Mouse (Mus musculus) neural tube, embryonic 15.5 days (tissue): ENCODE results near the gene Gm11239. TPM values are rescaled to one million over a fixed set of nuclear protein-coding genes. Genes with fewer than 3 reads are reported as not detected.
"Not testable (repeated sequence)": the region's sequence is repeated elsewhere in the genome, so short reads cannot be mapped to it uniquely, and the experiment has no call there.

Experiments used
- ATAC-seq: fragments of 200-750 bp; cut with Nextera tagmentation; 2 replicates; pipeline ENCODE4 v1.8.0; 2017; ENCODE audit warnings: mild to moderate bottlenecking, moderate TSS enrichment, moderate library complexity; ENCODE audit not compliant: low FRiP score
- H3K27ac ChIP-seq: fragments of 300-500 bp; sonication (generic); replicated peaks from 2 replicates; pipeline ENCODE4 v1.5.1; 2015; ENCODE audit warnings: mild to moderate bottlenecking, inconsistent platforms
- H3K27me3 ChIP-seq: fragments of 300-500 bp; sonication (generic); replicated peaks from 2 replicates; pipeline ENCODE4 v1.6.1; 2015; ENCODE audit warnings: inconsistent platforms
- H3K36me3 ChIP-seq: fragments of 300-500 bp; sonication (generic); 2 replicates; pipeline ENCODE4 v1.6.1; 2015; ENCODE audit warnings: inconsistent platforms
- H3K4me1 ChIP-seq: fragments of 300-500 bp; sonication (generic); 2 replicates; pipeline ENCODE4 v1.6.1; 2015; ENCODE audit warnings: inconsistent platforms
- H3K4me2 ChIP-seq: fragments of 300-500 bp; sonication (generic); 2 replicates; pipeline ENCODE4 v1.6.1; 2015; ENCODE audit warnings: inconsistent platforms, mild to moderate bottlenecking, moderate library complexity
- H3K4me3 ChIP-seq: fragments of 300-500 bp; sonication (generic); replicated peaks from 2 replicates; pipeline ENCODE4 v1.5.1; 2015; ENCODE audit warnings: mild to moderate bottlenecking, inconsistent platforms
- H3K9ac ChIP-seq: fragments of 300-500 bp; sonication (generic); replicated peaks from 2 replicates; pipeline ENCODE4 v1.6.1; 2015; ENCODE audit warnings: mild to moderate bottlenecking, inconsistent platforms
- H3K9me3 ChIP-seq: fragments of 300-500 bp; sonication (generic); replicated peaks from 2 replicates; pipeline ENCODE4 v1.6.1; 2016; ENCODE audit warnings: inconsistent platforms
- WGBS: fragments of 180-500 bp; shearing (Covaris S2); methylation state at CpG from one replicate; pipeline ENCODE4 v1.1.7; 2015; ENCODE audit warnings: mixed read lengths; 5-methylcytosine and 5-hydroxymethylcytosine counted together
- polyA plus RNA-seq: library from polyadenylated mRNA; unstranded; fragments of >200 nt; fragmentation: Nextera tagmentation; extraction: Ambion mirVana; gene quantifications from 2 replicates; pipeline ENCODE4 v1.2.1, GENCODE M21; 2015

Gm11239 gene
- polyA plus RNA-seq = not detected in 2 replicates

- H3K9me3 ChIP-seq, ATAC-seq, H3K4me3 ChIP-seq, H3K27ac ChIP-seq, H3K9ac ChIP-seq, H3K4me1 ChIP-seq, H3K27me3 ChIP-seq, H3K36me3 ChIP-seq, H3K4me2 ChIP-seq: not testable (repeated sequence)
- WGBS = no CpG with 5 or more reads among the region's 4 CpGs
Observed at GRCm38 (mm10) chr4:73668054-73668453, at the start of gene Gm11239. TSS of gene Gm11239 (plus strand) at chr4:73668354.

- no CpG with 5 or more reads among the region's 3 CpGs for WGBS
- not testable (repeated sequence) for H3K9me3 ChIP-seq, H3K4me2 ChIP-seq, H3K4me1 ChIP-seq, H3K27ac ChIP-seq, H3K4me3 ChIP-seq, H3K9ac ChIP-seq, H3K27me3 ChIP-seq, H3K36me3 ChIP-seq, ATAC-seq
Observed at GRCm38 (mm10) chr4:73622684-73623083, 45.5 kb upstream of the Gm11239 start, which contains the start of gene Gm11237. TSS of gene Gm11237 (plus strand) at chr4:73622984.

GRCm38 (mm10) chr4:73637821-73638220 is 30.3 kb upstream of the Gm11239 start, which contains the start of gene Gm11236:
TSS of gene Gm11236 (plus strand) at chr4:73638121.
- not testable (repeated sequence) for H3K27me3 ChIP-seq, H3K9ac ChIP-seq, H3K4me3 ChIP-seq, ATAC-seq, H3K27ac ChIP-seq, H3K4me1 ChIP-seq, H3K9me3 ChIP-seq, H3K36me3 ChIP-seq, H3K4me2 ChIP-seq
- WGBS = no CpG with 5 or more reads among the region's 4 CpGs

- H3K27ac ChIP-seq, H3K4me1 ChIP-seq, ATAC-seq, H3K27me3 ChIP-seq, H3K9ac ChIP-seq, H3K4me2 ChIP-seq, H3K4me3 ChIP-seq, H3K9me3 ChIP-seq, H3K36me3 ChIP-seq: not testable (repeated sequence)
- WGBS = 92% methylated on average over 4 of the region's 4 CpGs
Observed at GRCm38 (mm10) chr4:73661864-73662263, 6.3 kb upstream of the Gm11239 start.

GRCm38 (mm10) chr4:73683216-73683615 is 15.1 kb downstream of the Gm11239 start, which contains the start of gene Gm428:
TSS of gene Gm428 (plus strand) at chr4:73683516.
- H3K9me3 ChIP-seq, H3K27me3 ChIP-seq, H3K4me1 ChIP-seq, H3K4me2 ChIP-seq, ATAC-seq, H3K9ac ChIP-seq, H3K36me3 ChIP-seq, H3K27ac ChIP-seq, H3K4me3 ChIP-seq: not testable (repeated sequence)
- WGBS = 100% methylated on average over 1 of the region's 4 CpGs

GRCm38 (mm10) chr4:73718761-73719160 is 50.6 kb downstream of the Gm11239 start:
- whole genome bisulfite sequencing = 94% methylated on average over 1 of the region's 1 CpGs
- Histone ChIP-seq H3K27ac (no peak overlapping the region), H3K4me2 (no peak overlapping the region), H3K4me3 (no peak overlapping the region), H3K9me3 (no peaks in the 10 kb centered on the region), H3K36me3 (no peaks in the 10 kb centered on the region), H3K9ac (no peak overlapping the region), H3K27me3 (no peaks in the 10 kb centered on the region), H3K4me1 (no peaks in the 10 kb centered on the region)
- no peak for ATAC-seq

GRCm38 (mm10) chr4:73719819-73720218 is 51.7 kb downstream of the Gm11239 start:
- ATAC-seq = no peak
- H3K9ac ChIP-seq = no peak overlapping the region

More at GRCm38 (mm10) chr4:73719819-73720218, 51.7 kb downstream of the Gm11239 start:
- H3K9me3 ChIP-seq = no peaks in the 10 kb centered on the region
- H3K4me2 ChIP-seq = no peak overlapping the region
- H3K4me3 ChIP-seq = no peak overlapping the region
- no peak overlapping the region for H3K27ac ChIP-seq
- H3K36me3 ChIP-seq = no peaks in the 10 kb centered on the region
- no peaks in the 10 kb centered on the region for H3K4me1 ChIP-seq
- H3K27me3 ChIP-seq = no peaks in the 10 kb centered on the region

Other genes with a start within 250 kb of the Gm11239 start
- gene Gm11238, start 60.5 kb upstream of the Gm11239 start, polyA plus RNA-seq = not detected in 2 replicates
- not detected in 2 replicates for gene Gm11237, start 45.4 kb upstream of the Gm11239 start, polyA plus RNA-seq
- not detected in 2 replicates for gene Gm11236, start 30.2 kb upstream of the Gm11239 start, polyA plus RNA-seq
- gene Gm428, start 15.2 kb downstream of the Gm11239 start, polyA plus RNA-seq = not detected in 2 replicates
- 0.51 and 1.1 TPM in 2 replicates for gene Rasef, start 122.6 kb downstream of the Gm11239 start, polyA plus RNA-seq
- gene Gm11758, start 207.9 kb downstream of the Gm11239 start, polyA plus RNA-seq = not detected in 2 replicates
- gene Gm11757, start 222.8 kb downstream of the Gm11239 start, polyA plus RNA-seq = not detected in 2 replicates
- not detected in 2 replicates for gene Gm13871, start 237.6 kb downstream of the Gm11239 start, polyA plus RNA-seq